13 mouse cellular contexts compared by ENCODE assay signal in the genomic region with DNA sequence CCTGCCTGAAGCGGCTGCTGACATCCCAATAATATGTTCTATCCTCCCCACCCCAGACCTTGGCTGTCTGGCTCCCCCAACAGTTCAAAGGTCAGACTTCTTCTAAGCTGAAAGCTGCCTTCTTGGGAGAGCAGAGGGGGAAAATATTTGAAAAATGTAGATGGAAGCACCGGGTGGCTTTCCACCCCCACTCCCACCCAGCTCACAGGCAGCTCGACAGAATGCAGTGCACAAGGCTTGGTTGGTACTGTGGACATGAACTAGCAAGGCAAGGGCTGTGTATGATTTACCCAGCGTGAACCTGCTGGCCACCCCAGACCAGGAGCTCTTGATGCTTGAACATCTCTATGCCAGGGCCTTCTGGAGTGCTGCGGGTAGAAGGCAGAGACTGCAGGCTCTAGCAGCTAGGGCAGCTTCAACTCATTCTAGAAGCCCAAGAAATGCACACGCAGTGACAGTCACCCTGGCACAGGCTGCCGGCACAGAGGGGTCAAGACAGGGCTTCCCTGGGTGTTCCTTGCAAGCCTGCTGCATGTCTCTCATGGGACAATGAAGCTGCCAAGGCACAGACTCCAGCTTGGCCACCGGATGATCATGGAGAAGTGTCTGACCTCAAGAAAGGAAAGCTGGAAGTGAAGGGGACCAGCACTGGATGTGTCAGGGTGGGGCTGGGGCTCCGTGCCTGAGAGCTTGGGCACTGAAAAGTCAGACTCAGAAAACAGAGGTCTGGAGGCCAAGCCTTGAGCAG. TPM values are rescaled to one million over a fixed set of nuclear protein-coding genes. Genes with fewer than 3 reads are reported as not detected.
DNase-seq lines count a peak whose midpoint lies in the region; ATAC-seq and TF ChIP-seq lines count a peak whose summit lies in the region.
"Had no signal": no experiment of that assay in that cellular context is flagged by ENCODE, and none has a peak within 500 bp of the region (broad histone marks: within the 10 kb centered on the region; RNA-seq: fewer than 3 reads in every experiment).

No protein-coding gene starts in this region.

- H3K4me2 ChIP-seq in intestine, postnatal 0 days (replicated peaks; ENCODE audit: low read depth): no peak overlapping the region
- H3K4me2 ChIP-seq: hindbrain, embryonic 14.5 days; liver, embryonic 15.5 days had no signal

- no peak overlapping the region for H3K4me3 ChIP-seq in heart, embryonic 10.5 days
- no peak overlapping the region for H3K4me3 ChIP-seq in intestine, postnatal 0 days (ENCODE audit: low read depth, low read length)
- H3K4me3 ChIP-seq: liver, embryonic 15.5 days had no signal

- no peaks in the 10 kb centered on the region for H3K36me3 ChIP-seq in heart, embryonic 10.5 days
- no peaks in the 10 kb centered on the region for H3K36me3 ChIP-seq in intestine, postnatal 0 days (ENCODE audit: control insufficient read depth, insufficient read depth)
- H3K36me3 ChIP-seq: liver, embryonic 15.5 days had no signal

- WGBS in heart, embryonic 10.5 days: 52% methylated on average over 9 of the region's 9 CpGs
- 43% methylated on average over 9 of the region's 9 CpGs for WGBS in intestine, postnatal 0 days

- ATAC-seq in Patski: peak; percentile 29
- no peak for ATAC-seq in intestine, postnatal 0 days

- 0 out of 2 replicates have a peak overlapping the region, but pooled peaks have one; percentile 11 for H3K9ac ChIP-seq in intestine, postnatal 0 days (ENCODE audit: low read depth, low read length)
- H3K9ac ChIP-seq: hindbrain, embryonic 14.5 days; liver, embryonic 15.5 days had no signal

- POLR2A ChIA-PET in Patski (lab: Charles Lee): no interaction called here

- H3K9me3 ChIP-seq in heart, embryonic 10.5 days: no peaks in the 10 kb centered on the region
- no peaks in the 10 kb centered on the region for H3K9me3 ChIP-seq in intestine, postnatal 0 days (ENCODE audit: control insufficient read depth)
- H3K9me3 ChIP-seq: liver, embryonic 15.5 days had no signal

- no peaks in the 10 kb centered on the region for H3K27me3 ChIP-seq in heart, embryonic 10.5 days (ENCODE audit: insufficient read depth, poor library complexity, severe bottlenecking)
- no peaks in the 10 kb centered on the region for H3K27me3 ChIP-seq in Patski
- H3K27me3 ChIP-seq in intestine, postnatal 0 days (replicated peaks; ENCODE audit: control insufficient read depth, insufficient read depth, low read length): no peaks in the 10 kb centered on the region
- H3K27me3 ChIP-seq: liver, embryonic 15.5 days had no signal

- no peak for TF ChIP-seq CTCF in Patski (IDR thresholded peaks at IDR 0.05)
- no peak for TF ChIP-seq CTCF in intestine, postnatal 0 days (IDR thresholded peaks at IDR 0.05; ENCODE audit: low read depth)

- no peak for DNase-seq in heart, embryonic 10.5 days (ENCODE audit: low spot score)
- no peak for DNase-seq in heart, adult 18-20 months
- no peak for DNase-seq in Patski (ENCODE audit: low read depth, low spot score)
- DNase-seq in kidney, postnatal 4 days: peak; percentile 52 to 73
- DNase-seq in c-Kit-positive CD71-positive TER-119-positive erythroid progenitor cells, embryonic 14.5 days (ENCODE audit: low spot score): no peak
- no peak for DNase-seq in cerebellum, adult 18-20 months
- no peak for DNase-seq in gastrocnemius, postnatal 14 days
- DNase-seq: adrenal gland, postnatal 10 days; B cell, adult 2 months; layer of hippocampus, postnatal 36 days had no signal

- peak overlapping the region; percentile 72 for H3K27ac ChIP-seq in heart, embryonic 10.5 days
- H3K27ac ChIP-seq in intestine, postnatal 0 days (ENCODE audit: low read depth, low read length): no peak overlapping the region
- H3K27ac ChIP-seq: hindbrain, embryonic 14.5 days; liver, embryonic 15.5 days had no signal

- peaks cover 86% of the 10 kb centered on the region for H3K4me1 ChIP-seq in heart, embryonic 10.5 days
- H3K4me1 ChIP-seq in intestine, postnatal 0 days (replicated peaks; ENCODE audit: control insufficient read depth, insufficient read depth, low read length): peaks cover 15% of the 10 kb centered on the region
- H3K4me1 ChIP-seq: liver, embryonic 15.5 days had no signal

- in situ Hi-C loops in Patski (cut with MboI; ENCODE audit: low pct_unique_long_range_greater_than_20kb): no loop called here

- intact Hi-C loops in gastrocnemius, postnatal 14 days (cut with DNase I; ENCODE audit: low total_unique reads): no loop called here

- CTCF ChIA-PET in Patski (lab: Charles Lee): interaction anchor here (1.2 to 1.8 kb wide), 2 partner anchors 9 to 14 kb away, joined by 3 to 6 read pairs; partner anchors contain the start of gene Kazn

RNA-seq across cellular contexts. Expression of gene Kazn, which starts 15.1 kb away (rescaled TPM):
- polyA plus RNA-seq in heart, embryonic 10.5 days (2016; fragmentation: Nextera tagmentation; extraction: Ambion mirVana): 11.2 and 12.2 TPM in 2 replicates
- total RNA-seq in heart, adult 18-20 months (2021): 1 to 10 TPM; 2.8 to 3.1 TPM
- polyA plus RNA-seq in Patski (2021): 6.1 TPM
- polyA plus RNA-seq in intestine, postnatal 0 days (2015; fragmentation: Nextera tagmentation; extraction: Ambion mirVana): 17.5 and 20.2 TPM in 2 replicates
- 1 to 10 TPM; 3.3 to 6.7 TPM for total RNA-seq in gastrocnemius, postnatal 14 days (2021)

Comparison
In these comparisons a context has a peak if more than half of its experiments do, and no peak if none do; other contexts are left out.
1. DNase-seq: peak in kidney, postnatal 4 days (2 of 2); none in heart, embryonic 10.5 days (single experiment), heart, adult 18-20 months (0 of 2), Patski (single experiment), c-Kit-positive CD71-positive TER-119-positive erythroid progenitor cells, embryonic 14.5 days (single experiment), cerebellum, adult 18-20 months (0 of 2) and gastrocnemius, postnatal 14 days (single experiment).